Mouse (Mus musculus) urinary bladder, postnatal 4 days (tissue): ENCODE results near the gene Rad51b.

Experiments used
- DNase-seq, 2 experiments: peaks; one replicate each; pipeline ENCODE4 v3.0.0; 2021 to 2022; ENCODE audit warnings: low spot score in 2 of 2

Gene Rad51b

GRCm38 (mm10) chr12:79798488-79798887, 501.4 kb downstream of the Rad51b start:
- no peak for DNase-seq

- no peak for DNase-seq
Measured at GRCm38 (mm10) chr12:79799370-79799769, 502.3 kb downstream of the Rad51b start.

- no peak for DNase-seq
Measured at GRCm38 (mm10) chr12:79803670-79804069, 506.6 kb downstream of the Rad51b start.

- no peak for DNase-seq
Measured at GRCm38 (mm10) chr12:79804776-79805524, 507.9 kb downstream of the Rad51b start.

GRCm38 (mm10) chr12:79806990-79807389, 509.9 kb downstream of the Rad51b start:
- DNase-seq = no peak

GRCm38 (mm10) chr12:79807410-79807847, 510.3 kb downstream of the Rad51b start:
- DNase-seq = no peak

- no peak for DNase-seq
Measured at GRCm38 (mm10) chr12:79807938-79808401, 510.9 kb downstream of the Rad51b start.

- DNase-seq = no peak
Measured at GRCm38 (mm10) chr12:79808426-79809398, 511.6 kb downstream of the Rad51b start.

- no peak for DNase-seq
Measured at GRCm38 (mm10) chr12:79809518-79809917, 512.4 kb downstream of the Rad51b start.

GRCm38 (mm10) chr12:79812422-79812821, 515.3 kb downstream of the Rad51b start:
- DNase-seq = no peak

GRCm38 (mm10) chr12:79812838-79813563, 515.9 kb downstream of the Rad51b start:
- no peak for DNase-seq

GRCm38 (mm10) chr12:79813566-79814305, 516.7 kb downstream of the Rad51b start:
- no peak for DNase-seq

GRCm38 (mm10) chr12:79814312-79815091, 517.4 kb downstream of the Rad51b start:
- no peak for DNase-seq

GRCm38 (mm10) chr12:79816241-79816640, 519.2 kb downstream of the Rad51b start:
- DNase-seq = no peak

- no peak for DNase-seq
Measured at GRCm38 (mm10) chr12:79820228-79820958, 523.3 kb downstream of the Rad51b start.

GRCm38 (mm10) chr12:79821901-79822300, 524.8 kb downstream of the Rad51b start:
- DNase-seq = no peak

GRCm38 (mm10) chr12:79822401-79822800, 525.3 kb downstream of the Rad51b start:
- no peak for DNase-seq

GRCm38 (mm10) chr12:79825922-79826321, 528.8 kb downstream of the Rad51b start:
- DNase-seq = no peak

GRCm38 (mm10) chr12:79827233-79827692, 530.2 kb downstream of the Rad51b start:
- DNase-seq = no peak
